Mouse (Mus musculus): Measurements from ENCODE around the gene Atp11c. TPM values are rescaled to one million over a fixed set of nuclear protein-coding genes. Genes with fewer than 3 reads are reported as not detected.

Gene Atp11c
- total and polyA plus RNA-seq, 3 experiments, result 10.6 to 12.9 TPM; not detected in 1

DNA sequence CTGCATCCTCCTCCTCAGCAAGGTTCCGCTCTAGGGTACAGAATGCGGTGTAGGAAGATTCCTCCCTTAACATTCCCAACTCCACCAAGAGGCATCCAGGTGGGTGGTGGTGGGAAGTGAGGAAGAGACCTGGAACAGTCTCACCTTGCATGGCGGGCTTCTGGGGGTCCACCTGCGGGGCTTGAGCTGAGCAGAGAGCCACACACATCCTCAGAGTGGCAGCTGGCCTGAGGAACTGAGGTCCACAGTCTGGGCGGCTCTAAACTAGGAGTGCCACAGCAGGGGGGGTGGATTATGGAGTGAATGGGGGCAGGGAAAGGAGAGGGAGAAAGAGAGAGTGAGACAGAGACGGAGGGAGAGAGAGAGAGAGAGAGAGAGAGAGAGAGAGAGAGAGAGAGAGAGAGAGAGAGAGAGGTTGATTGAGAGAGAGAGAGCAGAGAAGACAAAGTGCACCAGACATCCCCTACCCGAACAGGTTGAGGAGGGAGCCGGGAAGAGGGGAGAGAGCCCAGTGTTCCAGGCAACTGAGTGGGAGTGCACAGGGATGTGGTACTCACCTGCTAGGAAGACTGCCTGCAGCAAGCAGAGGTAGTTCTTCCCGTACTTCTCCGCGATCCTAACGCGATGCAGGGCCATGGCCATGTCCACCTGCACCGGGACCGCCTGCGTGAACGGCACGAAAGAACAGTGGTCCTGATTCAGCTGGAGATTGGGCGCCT, 414.3 kb downstream of the Atp11c start:
- H3K9ac ChIP-seq (ENCODE audit: control insufficient read depth, low read depth, low read length, poor library complexity, severe bottlenecking), result no peak overlapping the region
- no peak for TF ChIP-seq KAT2A (conservative IDR thresholded peaks at IDR 0.05; ENCODE audit: low read depth, low read length)
- TF ChIP-seq GABPA (IDR thresholded peaks at IDR 0.05; ENCODE audit: low read depth, low read length), result no peak
- TF ChIP-seq ETS1 (IDR thresholded peaks at IDR 0.05; ENCODE audit: low read depth, low read length), result no peak
- TF ChIP-seq POLR2AphosphoS5 (IDR thresholded peaks at IDR 0.05; ENCODE audit: borderline replicate concordance, low read depth, low read length), result no peak
- TF ChIP-seq MYC (IDR thresholded peaks at IDR 0.05; ENCODE audit: low read depth, low read length), result no peak
- no peak for TF ChIP-seq EP300 (IDR thresholded peaks at IDR 0.05; ENCODE audit: low read depth in 1 of 2, low read length in 2 of 2)
- TF ChIP-seq TBP (IDR thresholded peaks at IDR 0.05; ENCODE audit: low read depth, low read length), result no peak
- no peaks in the 10 kb centered on the region for H3K79me2 ChIP-seq (ENCODE audit: control insufficient read depth, insufficient read depth, low read length, poor library complexity)
- no peaks in the 10 kb centered on the region for H3K36me3 ChIP-seq (ENCODE audit: control insufficient read depth in 1 of 2, insufficient read depth in 2 of 2, low read length in 2 of 2)
- H3K4me1 ChIP-seq (ENCODE audit: control insufficient read depth in 1 of 2, insufficient read depth in 2 of 2, low read length in 2 of 2), result no peaks in the 10 kb centered on the region
- no peak overlapping the region for H3K4me3 ChIP-seq (ENCODE audit: control insufficient read depth in 1 of 2, insufficient read depth in 1 of 2, low read depth in 2 of 2, low read length in 2 of 2)
- no peak for DNase-seq (ENCODE audit: low read depth, low spot score)
- no peaks in the 10 kb centered on the region for H3K27me3 ChIP-seq (ENCODE audit: control insufficient read depth in 1 of 2, insufficient read depth in 2 of 2, low read length in 2 of 2)
- no peak overlapping the region for H3K27ac ChIP-seq (ENCODE audit: control insufficient read depth, low read depth, low read length)
- H3K9me3 ChIP-seq (replicated peaks; ENCODE audit: insufficient read depth, low read length), result no peaks in the 10 kb centered on the region

Other genes starting within 250 kb of the Atp11c start
- not detected in 2 replicates for gene Gm7073, start 53.4 kb downstream of the Atp11c start, total RNA-seq (2012; rRNA removed)
- not detected for gene Gm7073, start 53.4 kb downstream of the Atp11c start, polyA plus RNA-seq (2012; ENCODE audit: insufficient read depth in 1 of 2, insufficient read length in 2 of 2, low read depth in 1 of 2, low replicate concordance in 2 of 2, missing spikeins in 1 of 2)

Data from MEL (cell line).